Mouse (Mus musculus) cerebellum, postnatal 36 days (tissue): ENCODE data around the gene Mphosph9.

Experiments used
- DNase-seq, 2 experiments: peaks; one replicate each; pipeline ENCODE4 v3.0.0; 2021 to 2022; ENCODE audit warnings: mixed read lengths in 2 of 2

Mphosph9 gene

DNA sequence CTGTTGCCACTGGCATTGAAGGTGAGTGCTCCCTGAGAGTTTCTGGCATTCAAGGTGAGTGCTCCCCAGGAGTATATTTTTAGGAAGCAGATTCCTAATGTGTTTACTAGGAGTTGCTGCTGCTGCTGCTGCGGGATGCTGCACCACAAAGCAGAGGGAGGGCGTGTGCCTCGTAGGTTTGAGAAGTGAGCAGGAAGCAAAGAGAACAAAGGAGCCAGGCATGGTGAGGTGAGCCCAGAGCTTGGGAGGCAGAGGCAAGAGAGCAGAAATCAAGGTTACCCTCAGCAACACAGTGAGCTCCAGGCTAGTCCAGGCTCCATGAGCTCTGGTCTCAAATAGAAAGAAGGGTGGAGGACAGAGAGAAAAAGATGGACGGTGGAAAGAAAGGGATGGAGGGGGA, 64.5 kb downstream of the Mphosph9 start:
- DNase-seq = no peak

DNA sequence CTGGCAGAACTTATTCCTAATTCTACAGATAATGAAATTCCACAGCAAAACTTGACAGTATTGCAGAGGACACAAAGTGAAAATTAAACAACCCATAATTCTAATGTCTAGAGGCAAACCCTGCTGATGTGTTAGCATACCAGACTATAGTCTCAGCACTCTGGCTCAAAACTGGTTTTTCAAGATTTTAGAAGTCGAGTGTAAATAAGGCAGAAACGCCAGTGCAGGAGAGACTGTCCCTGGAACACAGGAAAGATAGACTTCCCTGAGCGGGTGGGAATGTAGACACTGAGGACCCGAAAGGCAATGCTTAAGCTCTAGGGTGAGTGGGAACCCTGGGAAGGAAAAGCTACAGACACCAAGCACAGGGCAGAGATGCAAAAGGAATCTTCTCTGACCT, 65.7 kb downstream of the Mphosph9 start:
- no peak for DNase-seq

DNA sequence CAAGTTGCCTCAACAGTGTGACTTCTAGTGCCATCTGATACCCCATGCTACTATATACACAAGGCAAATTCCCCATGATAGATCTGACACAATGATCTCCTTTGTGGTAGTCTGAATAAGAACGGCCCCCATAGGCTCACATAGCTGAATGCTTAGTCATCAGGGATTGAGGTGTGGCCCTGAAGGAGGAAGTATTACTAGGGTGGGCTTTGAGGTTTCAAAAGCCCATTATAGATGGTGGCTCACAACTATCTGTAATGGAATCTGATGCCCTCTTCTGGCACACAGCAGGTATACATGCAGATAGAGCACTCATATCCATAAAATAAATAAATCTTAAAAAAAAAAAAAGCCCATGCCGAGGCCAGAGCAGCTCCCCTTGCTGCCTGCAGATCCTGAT, 68.6 kb downstream of the Mphosph9 start:
- DNase-seq = no peak

DNA sequence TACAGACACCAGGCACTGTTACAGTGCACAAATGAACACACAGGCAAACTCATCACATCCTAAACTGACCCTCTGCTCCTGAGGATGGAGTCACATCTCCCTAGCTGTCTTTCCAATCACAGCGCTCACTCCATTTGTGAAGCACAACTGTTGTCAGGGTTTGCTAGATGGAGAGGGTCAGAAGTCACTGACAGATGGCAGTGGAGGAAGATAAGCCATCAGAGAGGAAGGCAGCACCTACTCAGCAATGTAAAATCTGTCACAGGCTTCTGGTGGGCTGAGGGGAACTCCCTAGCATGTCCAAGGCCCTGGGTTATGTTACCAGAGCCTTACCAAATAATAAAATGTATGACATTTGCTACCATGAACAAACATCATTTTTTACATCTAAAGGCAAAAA, 69.7 kb downstream of the Mphosph9 start:
- no peak for DNase-seq

DNA sequence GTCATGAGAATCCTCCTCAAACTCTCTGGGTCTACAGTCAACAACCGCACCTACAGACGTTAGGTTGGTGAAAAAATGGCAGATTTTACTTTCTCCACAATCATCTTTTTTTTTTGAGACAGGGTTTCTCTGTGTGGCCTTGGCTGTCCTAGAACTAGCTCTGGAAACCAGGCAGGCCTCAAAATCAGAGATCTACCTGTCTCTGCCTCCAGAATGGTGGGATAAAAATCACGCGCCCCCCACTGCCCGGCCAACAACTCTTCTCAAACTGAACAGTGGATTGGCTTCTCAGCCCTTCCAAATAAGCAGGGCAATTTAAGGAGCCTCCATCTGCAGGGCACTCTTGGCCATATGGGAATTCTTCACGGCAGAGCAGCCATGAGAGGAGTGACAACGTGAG, 72.6 kb downstream of the Mphosph9 start:
- DNase-seq = no peak

DNA sequence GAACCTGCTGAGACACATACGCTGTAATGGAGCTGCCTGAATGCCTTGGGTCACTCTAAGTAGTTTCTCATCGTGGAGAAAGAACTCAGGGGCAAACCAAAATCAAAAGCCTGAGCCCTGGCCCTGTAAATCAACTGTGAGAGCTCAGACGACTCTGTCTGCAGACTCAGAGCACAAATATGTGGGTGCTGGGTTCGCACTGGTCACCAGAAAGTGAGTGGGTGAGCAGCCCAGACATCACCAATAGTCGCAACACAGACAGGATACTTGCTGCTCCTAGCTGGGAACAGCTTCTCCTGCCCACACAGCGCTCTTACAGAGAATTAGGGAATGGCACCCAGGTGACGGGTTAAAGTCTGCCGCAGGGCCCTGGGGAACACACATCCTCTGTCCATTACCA, 74.2 kb downstream of the Mphosph9 start:
- DNase-seq = no peak

DNA sequence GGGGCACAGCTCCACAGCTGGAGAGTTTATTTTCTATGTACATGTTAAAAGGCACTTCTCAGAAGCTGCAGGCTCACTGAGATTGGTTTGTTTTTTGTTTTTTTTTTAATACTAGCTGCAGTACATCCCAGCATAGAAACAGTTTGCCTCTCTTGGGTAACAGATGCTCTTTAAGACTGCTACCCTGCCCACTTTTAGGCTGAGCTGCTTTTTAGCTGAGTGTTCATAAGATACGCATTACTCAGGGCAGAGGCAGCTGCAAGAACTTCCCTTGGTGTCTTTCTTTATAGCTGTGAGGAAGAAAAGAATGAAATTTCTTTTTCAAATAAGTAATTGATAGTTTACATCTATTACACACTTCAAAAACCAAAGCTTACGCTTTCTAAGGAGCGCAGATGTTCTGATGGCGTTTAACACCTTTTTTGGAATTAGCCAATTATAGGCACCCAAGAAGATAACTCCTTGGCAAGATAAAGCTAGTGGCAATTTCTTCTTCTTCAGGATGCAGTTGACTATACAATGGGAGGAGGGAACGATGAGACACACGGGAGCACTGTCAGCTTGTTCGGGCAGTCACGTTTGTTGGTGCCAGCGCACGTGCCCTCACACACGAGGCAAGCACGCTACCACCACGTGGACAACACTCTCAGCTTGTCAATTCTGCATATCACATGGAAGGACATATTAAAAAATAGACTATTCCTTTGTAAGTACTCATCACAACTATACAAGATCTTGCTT, 75.0 kb downstream of the Mphosph9 start:
- no peak for DNase-seq

DNA sequence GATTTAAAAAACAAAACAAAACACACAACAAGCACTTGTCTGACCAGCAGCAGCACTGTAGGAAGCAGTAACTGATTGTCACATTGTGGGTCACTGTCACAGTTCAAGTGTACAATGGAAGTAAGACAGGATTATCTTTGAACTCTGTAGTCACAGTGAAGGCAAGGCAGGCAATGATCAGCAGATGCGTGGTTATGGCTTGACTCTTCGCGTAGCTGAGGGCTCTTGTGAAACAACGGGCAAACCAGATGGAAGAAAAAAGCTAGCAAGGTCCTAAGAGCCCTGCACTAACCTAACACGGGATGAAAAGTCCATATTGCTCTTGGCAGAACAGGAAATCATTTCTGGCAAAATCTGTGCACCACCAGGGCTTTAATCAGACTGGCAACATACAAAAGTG, 76.7 kb downstream of the Mphosph9 start:
- DNase-seq = no peak

DNA sequence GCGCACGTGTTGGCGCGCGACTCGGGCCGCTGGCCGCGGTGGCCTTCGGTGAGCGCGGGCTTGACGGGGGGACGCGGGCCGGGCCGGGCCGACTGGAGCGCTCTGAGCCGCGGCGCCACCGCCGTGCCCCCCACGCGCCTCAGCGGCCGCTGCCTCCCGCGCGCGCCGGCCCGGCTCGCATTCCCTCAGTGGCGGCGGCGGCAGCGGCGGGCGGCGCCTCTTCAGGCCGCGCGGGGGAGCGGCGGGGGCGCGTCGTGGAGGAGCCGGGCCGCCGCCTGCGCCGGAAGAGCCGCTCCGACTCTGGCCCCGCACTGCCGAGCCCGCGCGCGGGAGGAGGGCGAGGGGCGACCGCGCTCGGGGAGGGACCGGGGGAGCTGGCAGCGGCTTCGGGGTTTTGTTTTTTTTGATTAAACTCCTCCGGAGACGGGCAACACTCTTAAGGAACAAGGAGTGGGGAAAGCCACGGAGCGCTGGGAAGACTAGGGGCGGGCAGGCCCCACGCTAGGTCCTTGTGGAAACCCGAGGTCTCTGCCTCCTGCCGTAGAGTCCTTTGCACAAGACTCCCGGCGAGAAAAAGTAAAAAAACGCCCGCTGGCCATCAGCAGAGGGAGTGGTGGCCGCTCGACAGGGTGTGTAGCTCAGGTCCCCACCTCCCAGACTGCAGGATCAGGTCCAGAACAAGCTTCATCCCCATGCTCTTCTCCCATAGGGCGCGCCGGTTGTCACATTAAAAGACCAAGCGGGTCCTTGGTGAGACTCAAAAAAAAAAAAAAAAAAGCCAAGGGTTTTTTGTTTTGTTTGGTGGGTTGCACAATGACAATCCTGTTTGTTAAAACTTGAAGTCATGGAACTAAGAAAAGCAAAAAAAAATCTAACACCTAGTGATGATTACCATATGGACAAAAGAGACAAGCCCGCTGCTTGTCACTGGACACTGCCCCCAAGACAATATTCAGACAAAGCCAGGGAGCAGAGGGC, 77.9 kb downstream of the Mphosph9 start, which contains the start of gene Pitpnm2:
Pitpnm2 (minus strand) TSS at position 147 of the 978 bp plus-strand sequence.
- peak; percentile 54 to 67 for DNase-seq

DNA sequence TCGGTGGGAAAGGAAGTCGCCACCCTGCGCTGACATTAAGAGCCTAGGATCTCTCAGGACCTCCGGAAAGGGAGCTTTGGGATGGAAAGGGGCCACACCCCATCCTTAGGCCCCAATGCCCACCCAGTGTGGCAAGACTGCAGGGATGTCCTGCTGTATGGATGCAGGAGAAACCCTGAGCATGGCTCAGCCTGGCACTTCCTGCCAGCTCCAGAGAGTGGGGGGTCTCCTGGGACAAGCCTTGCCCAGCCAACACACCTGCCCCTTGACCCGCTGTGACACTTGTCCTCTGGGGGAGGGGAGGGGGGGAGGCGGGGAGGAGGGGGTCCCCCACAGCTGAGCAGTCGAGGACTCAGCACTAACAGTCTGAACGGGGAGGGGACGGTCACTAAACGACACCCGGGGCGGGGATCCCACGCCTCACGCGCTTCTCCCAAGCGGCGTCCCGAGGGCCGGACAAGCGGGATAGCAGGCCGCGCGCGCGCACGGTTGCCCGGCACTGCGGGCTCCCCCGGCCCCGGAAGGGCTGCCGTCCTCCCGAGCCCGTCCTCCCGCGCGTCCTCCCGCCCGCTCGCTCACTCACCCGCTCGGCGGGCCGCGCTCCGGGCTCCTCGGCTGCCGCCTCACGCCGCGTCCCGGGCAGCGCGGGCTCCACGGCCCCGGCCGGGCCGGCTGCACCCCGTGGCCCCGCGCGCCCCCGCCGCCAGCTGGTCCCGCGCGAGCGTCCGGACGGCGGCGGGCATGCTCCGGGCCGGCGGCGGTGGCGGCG, 78.7 kb downstream of the Mphosph9 start:
- DNase-seq = peak; percentile 62

DNA sequence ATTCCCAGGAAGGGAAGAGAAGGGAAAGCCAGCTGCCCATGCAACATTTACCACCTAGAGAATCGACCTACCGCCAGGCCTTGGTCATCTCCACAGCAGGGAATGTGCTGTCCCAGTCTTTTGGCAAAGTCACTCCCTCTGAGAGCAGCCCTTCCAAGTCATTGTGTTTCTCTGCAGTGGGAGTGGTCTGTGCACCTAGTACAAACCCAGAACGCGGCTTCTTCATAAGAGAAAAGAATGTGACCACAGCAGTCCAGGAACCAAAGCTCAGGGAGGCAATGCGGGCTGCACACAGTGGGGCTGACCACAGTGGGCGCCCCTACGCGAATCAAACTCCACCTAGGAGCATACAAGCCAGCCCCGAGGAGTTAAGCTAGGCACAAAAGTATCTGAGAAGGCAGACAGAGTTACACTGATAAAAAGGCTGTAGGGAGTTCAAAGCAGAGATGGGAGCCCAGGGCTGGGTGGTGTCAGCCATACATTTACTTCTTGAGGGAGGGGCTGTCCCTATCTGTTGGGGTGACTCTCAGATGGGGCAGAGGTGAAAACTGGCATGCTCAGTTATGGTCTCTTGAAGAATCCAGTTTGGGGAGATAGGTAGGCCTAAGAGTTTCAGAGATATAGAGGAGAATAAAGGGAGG, 79.7 kb downstream of the Mphosph9 start:
- DNase-seq = no peak

DNA sequence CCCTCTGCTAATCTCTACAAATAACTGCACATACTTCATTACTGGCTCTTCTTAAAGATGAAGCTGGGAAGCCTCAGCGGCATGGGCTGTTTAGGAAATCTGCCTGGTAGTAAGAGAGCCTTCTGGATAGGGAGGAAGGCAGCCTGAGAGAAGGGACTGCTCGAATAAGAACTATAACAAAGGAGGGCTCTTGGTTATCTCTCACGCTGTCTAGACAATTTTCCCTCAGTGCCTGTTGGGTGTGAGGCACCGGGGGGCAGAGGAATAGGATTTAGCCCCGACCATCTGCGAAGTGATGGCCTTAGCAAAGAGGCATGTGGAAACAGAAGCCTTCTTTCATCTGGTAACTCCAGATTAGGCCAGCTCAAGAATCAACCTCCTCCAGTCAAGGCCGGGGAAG, 80.5 kb downstream of the Mphosph9 start:
- DNase-seq = no peak

DNA sequence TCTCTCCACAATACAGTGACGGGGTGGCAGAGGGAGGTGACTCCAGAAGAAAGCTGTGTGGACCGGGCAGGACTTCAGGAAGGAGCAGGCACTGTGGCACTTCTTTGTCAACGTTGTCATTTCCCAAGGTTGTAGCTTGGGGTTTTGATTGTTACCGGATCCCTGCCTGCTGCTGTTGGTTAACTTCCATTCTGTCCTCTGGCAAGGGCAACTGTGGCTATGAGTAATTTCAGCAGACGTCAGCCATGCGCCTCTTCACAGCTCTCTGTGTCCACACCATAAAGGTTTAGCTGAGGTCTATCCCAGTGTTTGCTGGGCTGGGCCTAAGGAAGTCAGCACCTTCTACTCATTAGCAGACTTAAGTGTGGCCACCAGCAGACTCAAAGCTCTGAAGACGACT, 82.9 kb downstream of the Mphosph9 start:
- no peak for DNase-seq

DNA sequence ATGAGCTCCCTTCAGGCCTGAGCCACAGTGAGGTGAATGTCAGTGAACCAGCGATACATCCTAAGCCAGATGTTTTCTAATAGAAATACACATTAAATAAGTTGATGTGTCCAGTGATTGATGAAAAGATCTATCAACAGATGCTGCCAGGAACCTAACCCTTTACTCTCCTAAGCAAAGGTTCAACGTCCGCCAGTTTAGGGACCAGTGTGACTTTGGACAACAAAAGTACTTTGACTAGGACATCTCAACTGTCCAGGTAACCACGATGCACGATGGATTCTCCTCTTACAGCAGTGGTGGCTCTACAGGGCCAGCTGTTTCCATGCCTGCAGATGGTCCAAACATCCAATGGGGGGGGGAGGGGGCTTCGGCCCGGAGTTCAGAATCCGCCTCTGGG, 83.3 kb downstream of the Mphosph9 start:
- no peak for DNase-seq

DNA sequence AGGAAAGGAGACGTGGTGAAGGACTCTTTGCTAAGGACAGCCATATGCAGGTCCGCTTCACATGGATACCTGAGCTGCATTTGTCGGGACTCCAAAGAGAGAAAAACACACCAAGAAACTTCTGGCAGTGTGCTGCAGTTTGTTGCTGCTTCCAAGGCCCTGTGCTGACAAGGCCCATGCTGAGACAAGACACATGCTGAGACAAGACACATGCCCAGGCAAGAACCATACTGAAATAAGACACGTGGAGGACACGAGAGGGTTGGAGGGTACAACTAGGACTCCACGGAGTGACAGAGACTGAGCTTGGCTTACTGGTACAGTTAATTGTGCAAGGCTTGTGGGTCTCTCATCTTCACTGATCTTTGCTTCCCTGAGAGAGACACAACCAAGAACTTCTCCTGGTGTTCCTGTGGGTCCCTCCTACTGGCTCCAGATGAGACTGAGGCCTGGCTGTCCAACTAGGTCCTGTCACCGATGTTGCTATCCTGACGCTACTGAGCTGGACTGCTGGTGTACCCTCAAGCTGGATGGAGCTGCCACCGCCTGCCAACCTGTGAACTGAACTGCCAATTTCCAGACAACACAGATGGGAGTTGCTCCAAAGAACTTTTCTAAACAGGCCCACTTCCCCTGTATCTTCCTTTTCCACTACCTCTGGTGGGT, 84.4 kb downstream of the Mphosph9 start:
- DNase-seq = no peak

DNA sequence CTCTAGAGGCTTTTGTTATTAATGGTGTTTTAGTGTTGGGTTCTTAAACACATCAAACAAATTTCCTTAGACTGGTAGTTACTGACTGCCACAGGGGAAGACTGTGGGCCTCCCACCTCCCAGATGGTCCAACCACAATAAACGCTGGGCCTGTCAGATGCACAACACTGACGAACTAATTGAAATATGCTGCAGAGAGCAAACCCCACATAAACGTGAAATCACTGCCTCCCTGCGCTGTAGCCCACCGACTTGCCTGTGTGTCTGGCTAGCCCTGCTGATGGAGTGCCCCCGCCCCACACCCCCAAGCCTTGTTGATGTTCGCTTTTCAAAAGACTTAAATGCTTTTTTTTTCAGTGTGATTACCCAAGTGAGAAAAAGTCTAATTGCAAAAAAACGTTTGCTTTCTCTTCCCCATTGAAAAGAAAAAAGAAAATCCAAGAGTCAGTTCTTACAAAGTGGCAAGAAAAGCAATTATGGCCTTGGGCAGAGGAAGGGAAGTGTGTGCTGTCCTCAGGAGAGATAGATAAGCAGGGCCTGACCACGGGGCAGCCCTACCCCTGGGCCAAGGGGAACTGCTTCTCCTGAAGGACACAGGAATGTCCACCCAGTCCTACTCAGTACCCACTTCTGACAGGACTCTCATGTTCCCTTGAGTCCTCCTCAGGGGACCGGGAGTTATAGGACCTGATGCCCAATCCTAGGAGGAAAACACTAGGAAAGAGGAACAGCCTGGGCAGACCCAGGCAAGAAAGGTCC, 85.9 kb downstream of the Mphosph9 start:
- DNase-seq = no peak

DNA sequence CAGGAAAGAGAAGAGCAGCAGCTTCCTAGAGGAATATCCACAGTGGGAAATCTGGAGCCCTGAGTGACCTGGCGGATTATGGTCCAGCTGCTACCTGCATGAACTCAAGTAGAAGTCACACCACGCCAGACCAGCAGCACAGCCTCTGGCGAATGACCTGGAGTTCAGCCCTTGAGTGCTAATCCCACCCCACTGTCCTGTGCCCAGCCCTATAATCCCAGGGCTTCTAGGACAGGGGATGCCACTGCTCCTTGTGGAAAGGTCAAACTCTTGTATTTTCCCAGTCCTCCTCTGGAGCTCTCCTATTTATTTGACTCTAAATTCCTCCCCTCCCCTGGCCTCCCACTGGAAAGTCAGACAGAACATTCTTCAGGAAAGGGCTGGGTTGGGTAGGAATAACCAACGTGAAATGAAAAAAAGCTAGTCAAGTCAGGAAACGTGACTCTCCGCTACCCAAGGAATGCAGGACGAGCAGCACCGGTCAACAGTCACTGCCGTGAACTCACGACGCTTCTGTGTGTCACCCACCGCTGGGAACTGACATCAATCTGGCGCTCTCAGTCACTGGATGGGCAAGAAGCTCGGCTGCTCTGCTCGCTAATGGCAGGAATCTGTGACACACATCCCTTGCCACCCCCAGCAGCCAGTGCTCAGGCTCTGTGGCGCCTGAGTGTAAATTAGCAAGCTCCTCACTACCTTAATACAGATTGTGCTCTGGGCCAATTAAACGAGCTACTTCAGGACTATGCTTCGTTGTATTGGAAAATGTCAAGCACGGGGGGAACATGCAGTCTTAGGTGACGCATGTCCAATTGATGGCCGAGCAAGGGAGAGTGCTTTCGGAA, 86.7 kb downstream of the Mphosph9 start:
- no peak for DNase-seq

DNA sequence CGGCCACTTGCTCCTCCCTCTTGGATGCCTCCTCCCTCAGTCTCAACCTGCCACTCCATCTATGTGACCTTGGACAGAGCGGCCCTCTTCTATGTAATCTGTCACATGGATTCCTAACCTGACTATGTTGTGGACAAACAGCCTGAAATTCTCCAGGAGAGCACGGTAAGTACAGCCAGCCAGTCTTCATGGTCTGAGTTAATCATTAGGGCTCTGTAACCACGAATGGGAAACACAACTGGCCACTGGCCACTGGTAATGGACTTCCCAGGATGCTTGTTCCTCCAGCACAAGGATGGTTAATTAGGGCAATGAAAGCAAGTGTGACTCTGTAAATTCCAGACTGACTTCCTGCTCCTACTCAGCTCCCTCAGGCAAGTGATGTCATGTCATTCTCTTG, 91.6 kb downstream of the Mphosph9 start:
- DNase-seq = no peak

DNA sequence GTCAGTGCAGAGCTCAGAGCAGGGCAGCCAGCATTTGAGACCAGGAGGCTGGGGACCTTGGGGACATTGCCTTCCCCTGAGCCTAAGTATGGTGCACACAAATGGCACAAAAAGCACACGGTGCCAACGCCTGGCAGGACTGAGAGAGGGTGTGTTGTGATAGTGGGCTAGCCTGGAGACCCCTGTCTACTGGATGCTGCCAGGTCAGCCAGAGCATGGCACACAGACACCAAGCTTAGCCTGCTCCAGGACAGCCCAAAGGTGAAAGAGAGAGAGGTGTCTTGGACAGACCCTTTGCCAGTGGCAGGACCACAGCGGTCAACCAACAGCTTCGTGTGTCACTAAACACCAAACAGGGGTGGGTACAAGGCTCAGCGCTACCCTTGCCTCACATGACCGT, 93.0 kb downstream of the Mphosph9 start:
- no peak for DNase-seq
